Mouse (Mus musculus) gastrocnemius, postnatal 36 days (tissue): Measurements from ENCODE around the gene Tmem119. TPM values are rescaled to one million over a fixed set of nuclear protein-coding genes. Genes with fewer than 3 reads are reported as not detected.

ENCODE experiments used
- DNase-seq, 2 experiments: peaks; one replicate each; pipeline ENCODE4 v3.0.0; 2022
- intact Hi-C: fragments of 180-260 bp; cut with DNase I; formaldehyde crosslinking; loops from one replicate; pipeline ENCODE4 v1.15.1; 2025
- long read RNA-seq, 2 experiments: library from polyadenylated mRNA; stranded (forward); transcript quantifications; one replicate each; pipeline ENCODE4 v2.0.0; 2021
- total RNA-seq, 2 experiments: library from RNA; stranded (reverse); gene quantifications; 2 replicates each; pipeline ENCODE4 v1.2.3; 2021

Tmem119 gene
- 1 to 10 TPM; 2.2 to 2.7 TPM for total RNA-seq
- long read RNA-seq, experiment 1, transcript Tmem119-201 (2 exons, 2,242 nt) = major isoform, 5 of 5 reads
- long read RNA-seq, experiment 1, partial matches to known transcripts = 0 of 5 reads
- long read RNA-seq, experiment 1, other reads (novel, unspliced or antisense) = 0 of 5 reads
- long read RNA-seq, experiment 2, partial matches to known transcripts = 0 of 3 reads
- long read RNA-seq, experiment 2, other reads (novel, unspliced or antisense) = 2 of 3 reads

DNA sequence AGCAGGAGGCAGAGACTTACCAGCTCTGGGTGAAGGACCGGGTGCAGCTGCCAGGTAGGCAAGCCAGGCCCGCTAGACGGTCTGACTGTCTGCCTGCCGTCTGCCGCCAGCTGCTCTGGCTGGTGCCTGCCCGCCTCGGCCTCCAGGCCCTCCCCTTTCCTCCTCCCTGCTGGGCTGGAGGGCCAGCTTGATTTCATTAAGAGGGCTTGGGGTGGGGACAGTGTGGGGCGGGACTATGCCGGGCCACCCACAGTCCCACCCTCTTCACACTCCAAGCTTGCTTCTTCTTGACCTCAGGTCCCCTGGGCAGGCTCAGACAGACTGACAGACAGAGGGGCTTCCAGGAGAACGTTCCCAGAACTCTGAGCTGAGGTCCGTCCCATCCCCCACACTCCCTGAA lies at the start of gene Tmem119:
Gene Tmem119 (minus strand): TSS at position 237 of the 400 bp plus-strand sequence.
- peak; percentile 45 to 46 for DNase-seq
- intact Hi-C loops = no loop called here

GRCm38 (mm10) chr5:113847636-113848035 lies 47.3 kb upstream of the Tmem119 start:
- intact Hi-C loops = no loop called here
- no peak for DNase-seq

DNA sequence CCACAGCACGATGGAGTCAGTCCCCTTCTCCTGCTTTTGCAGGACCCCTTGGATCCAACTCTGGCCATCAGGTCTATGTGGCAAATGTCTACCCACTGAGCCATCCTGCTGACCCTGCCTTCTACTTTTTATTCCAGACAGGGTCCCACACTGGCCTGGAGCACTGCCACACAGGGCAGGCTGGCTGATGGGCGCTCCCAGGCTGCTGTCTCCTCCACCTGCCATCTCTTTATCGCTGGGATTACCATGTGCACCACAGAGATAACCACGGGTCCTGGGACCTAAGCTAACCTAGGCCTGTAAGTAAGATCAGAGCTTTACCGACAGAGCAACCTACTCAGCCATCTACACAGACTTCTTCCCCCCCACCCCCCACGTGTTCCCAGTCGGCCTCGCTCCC lies 46.3 kb upstream of the Tmem119 start:
- intact Hi-C loops = no loop called here
- no peak for DNase-seq

- intact Hi-C loops = no loop called here
- no peak for DNase-seq
These were observed 45.3 kb upstream of the Tmem119 start for GRCm38 (mm10) chr5:113845627-113846026.

GRCm38 (mm10) chr5:113844721-113845120 lies 44.4 kb upstream of the Tmem119 start:
- intact Hi-C loops = no loop called here
- DNase-seq = no peak

GRCm38 (mm10) chr5:113844106-113844505 lies 43.8 kb upstream of the Tmem119 start:
- intact Hi-C loops = no loop called here
- no peak for DNase-seq

GRCm38 (mm10) chr5:113842906-113843305 lies 42.6 kb upstream of the Tmem119 start:
- intact Hi-C loops = no loop called here
- no peak for DNase-seq

- intact Hi-C loops = no loop called here
- no peak for DNase-seq
These were observed 41.9 kb upstream of the Tmem119 start for GRCm38 (mm10) chr5:113842244-113842643.

- DNase-seq = no peak
- intact Hi-C loops = no loop called here
These were observed 41.2 kb upstream of the Tmem119 start for GRCm38 (mm10) chr5:113841243-113842225.

- intact Hi-C loops = no loop called here
These were observed 40.1 kb upstream of the Tmem119 start for GRCm38 (mm10) chr5:113840443-113840842.

GRCm38 (mm10) chr5:113836961-113837360 lies 36.6 kb upstream of the Tmem119 start:
- DNase-seq = no peak
- intact Hi-C loops = no loop called here

More at GRCm38 (mm10) chr5:113840443-113840842, 40.1 kb upstream of the Tmem119 start:
- no peak for DNase-seq

DNA sequence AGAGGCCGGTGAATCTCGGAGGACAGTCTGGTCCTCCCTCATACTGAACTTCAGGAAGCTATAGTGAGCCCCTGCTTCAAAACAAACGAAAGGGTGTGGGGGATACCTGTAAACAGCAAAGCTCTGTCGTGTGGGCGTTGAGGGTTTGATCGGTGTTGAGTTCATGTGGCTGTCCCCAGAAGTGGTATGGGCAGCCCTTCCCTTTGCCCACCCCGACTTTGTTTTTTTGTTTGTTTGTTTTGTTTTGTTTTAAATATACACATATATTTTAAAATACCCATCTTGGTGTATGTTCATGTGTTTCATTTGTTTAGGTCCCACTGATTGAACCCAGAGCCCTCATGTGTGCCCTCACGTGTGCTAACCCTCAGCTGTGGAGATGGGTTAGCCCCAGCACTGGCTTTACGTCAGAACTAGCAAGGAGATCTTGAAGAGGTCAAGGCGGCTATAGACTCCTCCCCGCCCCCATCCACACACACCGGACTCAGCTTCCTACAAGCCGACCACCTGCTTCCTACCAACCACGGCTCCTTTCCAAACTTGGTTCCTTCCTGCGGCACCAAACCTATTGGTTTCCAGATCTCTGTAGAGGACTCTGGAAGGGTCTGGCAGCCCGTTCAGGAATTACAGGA lies 33.1 kb upstream of the Tmem119 start:
- DNase-seq = no peak
- intact Hi-C loops = no loop called here

GRCm38 (mm10) chr5:113832490-113832901 lies 32.2 kb upstream of the Tmem119 start, which contains the start of gene Selplg:
Selplg (minus strand) TSS chr5:113832644.
- intact Hi-C loops = no loop called here

DNA sequence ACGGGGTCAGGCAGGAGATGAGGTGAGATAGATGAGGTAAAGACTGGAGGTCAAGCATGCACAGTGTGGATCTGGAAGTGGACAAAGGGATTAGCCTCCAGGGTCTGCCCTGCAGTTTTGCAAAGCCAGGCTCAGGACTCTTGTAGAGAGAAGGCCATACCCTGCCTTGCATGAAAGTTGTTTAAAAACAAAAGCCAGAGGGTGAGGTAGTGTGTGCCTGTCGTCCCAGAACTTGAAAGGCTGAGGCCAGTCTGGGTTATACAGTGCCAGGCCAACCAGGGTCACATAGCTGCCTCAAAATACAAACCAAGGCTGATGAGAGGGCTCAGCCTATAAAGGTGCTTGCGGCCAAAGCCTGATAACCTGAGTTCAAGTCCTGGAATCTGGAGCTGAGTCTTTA lies 31.4 kb upstream of the Tmem119 start:
- no peak for DNase-seq
- intact Hi-C loops = no loop called here

More at GRCm38 (mm10) chr5:113832490-113832901, 32.2 kb upstream of the Tmem119 start, which contains the start of gene Selplg:
- DNase-seq = no peak

DNA sequence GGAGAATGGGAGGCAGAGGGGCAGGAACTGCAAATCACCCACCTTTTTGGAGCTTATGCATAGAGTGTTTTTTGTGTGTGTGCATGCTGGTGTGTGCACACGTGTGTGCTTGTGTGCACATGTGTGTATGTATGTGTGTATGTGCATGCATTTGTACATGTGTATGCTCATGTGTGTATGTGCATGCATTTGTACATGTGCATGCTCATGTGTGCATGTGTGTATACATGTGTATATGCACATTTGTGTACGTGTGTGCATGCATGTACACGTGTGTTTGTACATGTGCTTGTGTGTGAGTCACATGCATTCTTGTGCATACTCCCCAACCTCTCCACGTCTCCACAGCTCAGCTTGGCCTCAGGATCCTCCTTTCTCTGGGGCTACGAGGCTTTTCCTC lies 30.5 kb upstream of the Tmem119 start:
- DNase-seq = no peak
- intact Hi-C loops = no loop called here

DNA sequence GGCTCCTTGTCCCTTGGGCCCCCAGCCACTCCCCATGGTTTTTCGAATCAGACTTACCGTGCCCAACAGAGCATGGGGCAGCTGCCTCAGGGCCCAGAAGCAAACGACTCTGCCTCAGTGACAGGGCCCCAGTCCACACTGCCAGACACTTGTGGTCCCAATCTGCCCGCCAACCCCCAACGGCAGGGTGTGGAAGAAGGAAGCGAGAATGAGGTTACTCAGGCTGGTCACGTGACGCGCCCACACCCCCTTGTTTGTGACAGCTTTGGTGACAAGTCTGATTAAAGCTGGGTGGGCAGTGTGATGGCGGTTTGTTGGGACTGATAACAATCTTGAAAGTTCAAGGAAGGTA lies 30.0 kb upstream of the Tmem119 start:
- DNase-seq = no peak
- intact Hi-C loops = no loop called here

DNA sequence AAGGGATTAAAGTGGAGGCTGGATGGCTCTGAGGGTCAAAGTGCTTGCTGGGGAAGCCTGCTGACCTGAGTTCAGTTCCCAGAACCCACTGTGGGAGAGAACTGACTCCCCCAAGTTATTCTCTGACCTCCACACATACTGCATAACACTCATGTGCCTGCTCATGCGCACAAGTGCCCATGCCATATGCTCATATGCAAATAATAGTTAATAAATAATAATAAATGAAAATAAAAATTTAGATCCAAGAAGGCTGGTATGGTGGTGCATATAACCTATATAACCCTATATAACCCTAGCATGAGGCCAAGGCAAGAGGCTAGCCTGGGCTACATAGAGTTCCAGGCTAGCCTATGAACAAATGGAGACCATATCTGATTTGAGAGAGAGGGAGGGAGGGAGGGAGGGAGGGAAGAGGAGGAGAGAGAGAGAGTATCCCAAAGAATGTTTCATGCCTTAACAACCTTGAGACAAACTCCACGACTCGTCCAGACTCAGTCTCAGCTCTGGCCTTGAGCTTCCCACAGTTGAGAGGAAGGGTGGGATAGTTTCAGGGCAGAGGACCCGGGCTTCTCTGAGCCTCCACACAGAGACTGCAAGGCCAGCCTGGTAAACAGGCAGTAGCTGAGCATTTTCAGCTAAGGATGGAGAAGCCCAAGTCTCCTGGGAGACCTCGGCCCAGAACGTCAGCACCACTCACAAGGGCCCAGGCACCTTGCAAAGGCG lies 29.4 kb upstream of the Tmem119 start:
- DNase-seq = no peak
- intact Hi-C loops = no loop called here

DNA sequence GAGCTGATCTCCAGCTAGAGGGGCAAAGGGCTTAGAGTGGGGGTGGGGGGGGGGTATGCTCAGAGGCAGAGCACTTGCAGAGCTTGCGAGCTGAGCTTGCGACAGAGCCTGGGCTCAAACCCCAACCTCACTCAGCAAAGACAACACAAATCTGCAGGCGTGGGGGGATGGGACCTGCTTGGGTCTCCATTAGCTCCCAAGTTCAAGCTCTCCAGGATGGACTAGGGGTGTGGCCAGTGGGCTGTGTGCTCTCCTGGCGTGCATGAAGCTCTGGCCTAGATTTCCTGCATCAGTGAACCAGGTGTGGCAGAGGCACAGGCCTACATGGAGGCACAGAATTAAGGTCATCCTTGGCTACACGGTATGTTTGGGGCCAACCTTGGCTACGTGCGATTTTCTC lies 28.2 kb upstream of the Tmem119 start:
- DNase-seq = no peak
- intact Hi-C loops = no loop called here

DNA sequence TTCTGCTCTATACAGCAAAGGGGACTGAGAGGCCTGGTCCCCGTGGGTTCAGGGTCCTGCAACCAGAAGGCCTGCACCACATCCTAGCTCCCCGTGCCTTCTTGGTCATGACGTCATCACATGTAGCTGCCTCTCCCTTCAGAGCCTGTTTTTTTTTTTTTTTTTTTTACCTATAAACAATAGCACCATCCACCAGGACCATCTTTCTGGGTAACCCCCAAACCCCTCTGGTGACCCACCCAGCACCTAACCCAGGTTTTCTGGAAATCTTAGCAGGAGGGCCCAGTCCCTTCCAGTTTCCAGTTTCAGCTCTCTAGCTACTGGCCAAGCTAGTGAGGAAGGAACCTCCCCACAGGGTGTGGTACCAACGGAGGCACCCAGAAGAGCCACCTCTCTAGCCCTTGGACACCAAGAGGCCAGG lies 27.7 kb upstream of the Tmem119 start:
- intact Hi-C loops = no loop called here
- DNase-seq = no peak

DNA sequence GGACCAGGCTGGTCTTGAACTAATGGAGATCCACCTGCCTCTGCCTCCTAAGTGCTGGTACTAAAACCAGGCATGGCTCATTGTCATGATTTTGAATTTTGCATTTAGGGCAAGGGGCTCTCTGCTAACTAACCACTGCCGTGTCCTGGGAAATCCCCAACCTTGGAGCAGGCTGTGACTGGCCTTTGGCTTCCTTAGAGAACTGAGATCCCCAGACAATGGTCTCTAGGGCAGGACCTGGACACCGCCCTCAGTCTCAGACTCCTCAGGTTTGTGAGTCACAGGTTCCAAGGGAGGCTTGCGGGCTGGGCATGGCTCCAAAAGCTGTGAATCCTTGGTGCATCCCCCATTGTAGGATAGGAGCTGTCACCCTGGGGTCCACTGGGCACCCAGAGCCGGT lies 26.3 kb upstream of the Tmem119 start:
- intact Hi-C loops = no loop called here

More for the DNA sequence above, 26.3 kb upstream of the Tmem119 start:
- DNase-seq = no peak
